Mouse (Mus musculus): ENCODE measurements around the gene Fbl.
"Not testable (repeated sequence)": the region's sequence is repeated elsewhere in the genome, so short reads cannot be mapped to it uniquely, and the experiment has no call there.

Fbl gene

DNA sequence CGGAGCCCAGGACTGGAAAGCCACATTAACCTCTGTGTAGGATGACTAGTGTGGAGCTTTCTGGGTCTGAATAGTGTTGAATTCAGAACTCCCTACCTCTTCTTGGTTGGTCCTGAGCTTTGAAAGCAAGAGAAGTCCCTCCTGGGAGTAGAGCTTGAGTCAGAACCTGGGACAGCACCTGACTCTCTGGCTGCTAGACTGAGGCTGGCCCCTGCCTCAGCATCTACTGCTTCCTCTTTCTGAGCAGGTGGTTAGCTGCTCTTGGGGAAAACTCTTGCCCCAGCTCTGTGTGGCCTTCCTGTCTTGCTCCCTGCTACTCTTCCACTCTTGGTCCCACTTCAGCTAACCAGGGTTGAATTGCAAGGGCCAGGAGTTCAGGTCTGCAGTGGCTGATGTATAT lies 22.4 kb downstream of the Fbl start:
- no peak for DNase-seq (ENCODE audit: low spot score in 2 of 2)

DNA sequence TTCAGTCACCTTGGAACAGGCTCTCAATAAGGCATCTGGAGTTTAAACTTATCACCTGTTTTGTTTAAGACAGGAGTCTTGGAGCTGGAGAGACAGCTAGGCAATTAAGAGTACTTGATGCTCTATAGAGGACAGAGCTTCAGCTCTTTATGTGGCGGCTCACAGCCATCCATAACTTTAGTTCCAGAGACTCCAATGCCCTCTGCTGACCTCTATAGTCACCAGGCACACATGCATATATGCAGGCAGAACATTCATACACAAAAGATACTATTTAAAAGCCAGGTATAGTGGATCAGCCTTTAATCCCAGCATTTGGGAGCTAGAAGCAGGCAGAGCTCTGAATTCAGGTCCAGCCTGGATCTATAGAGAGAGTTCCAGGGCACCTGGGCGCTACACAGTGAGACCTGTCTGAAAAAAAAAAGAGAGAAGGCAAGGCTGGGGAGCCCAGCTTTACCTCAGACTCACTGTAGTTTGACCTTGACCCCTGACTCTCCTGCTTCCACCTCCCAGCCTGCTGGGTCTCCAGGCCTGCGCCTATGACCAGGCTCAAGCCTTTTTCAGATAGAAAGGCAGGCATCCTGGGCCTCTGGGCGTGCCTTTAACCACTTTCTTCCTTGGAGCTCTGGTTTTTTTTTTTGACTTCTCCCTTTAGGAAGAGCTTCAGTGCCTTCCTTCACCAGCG lies 26.0 kb downstream of the Fbl start:
- no peak for DNase-seq (ENCODE audit: low spot score in 2 of 2)

DNA sequence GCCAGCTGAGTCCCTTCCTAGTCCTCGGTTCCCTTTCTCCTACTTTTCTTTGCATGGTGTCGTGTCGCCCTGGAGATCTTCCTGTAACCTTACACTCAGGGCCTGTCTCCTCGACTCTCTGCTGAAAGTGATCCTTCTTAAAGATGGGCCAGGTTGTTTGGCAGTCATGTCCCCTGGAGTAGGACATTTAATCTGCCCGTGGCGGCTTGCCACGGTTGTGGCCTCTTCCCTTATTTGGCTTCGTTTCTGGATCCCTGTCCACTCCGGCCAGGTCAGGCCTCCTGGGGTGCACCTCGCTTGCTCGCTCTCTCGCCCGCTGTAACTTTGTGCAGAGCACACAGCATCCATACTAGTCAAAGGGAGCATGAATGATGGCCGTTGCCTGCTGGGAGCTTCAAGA lies 27.0 kb downstream of the Fbl start:
- DNase-seq (ENCODE audit: low spot score in 2 of 2), result no peak

DNA sequence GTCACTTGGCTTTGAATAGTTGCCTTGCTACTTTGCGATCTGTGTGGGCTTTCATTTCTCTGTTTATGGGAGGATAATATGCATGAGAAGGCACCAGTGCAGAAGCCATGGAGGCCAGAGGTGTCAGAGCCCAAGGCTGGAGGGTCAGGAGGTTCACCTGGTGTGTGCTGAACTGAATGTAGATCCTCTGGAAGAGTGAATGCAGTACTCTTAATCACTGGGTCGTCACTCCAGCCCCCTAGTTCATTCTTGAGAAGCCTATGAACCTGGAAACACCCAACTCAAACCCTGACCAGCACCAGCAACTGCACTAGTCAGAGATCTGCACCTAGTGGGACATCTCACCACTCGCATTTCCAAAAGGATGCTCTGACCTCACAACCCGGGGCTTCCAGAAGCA lies 29.5 kb downstream of the Fbl start:
- DNase-seq (ENCODE audit: low spot score in 2 of 2), result no peak

DNA sequence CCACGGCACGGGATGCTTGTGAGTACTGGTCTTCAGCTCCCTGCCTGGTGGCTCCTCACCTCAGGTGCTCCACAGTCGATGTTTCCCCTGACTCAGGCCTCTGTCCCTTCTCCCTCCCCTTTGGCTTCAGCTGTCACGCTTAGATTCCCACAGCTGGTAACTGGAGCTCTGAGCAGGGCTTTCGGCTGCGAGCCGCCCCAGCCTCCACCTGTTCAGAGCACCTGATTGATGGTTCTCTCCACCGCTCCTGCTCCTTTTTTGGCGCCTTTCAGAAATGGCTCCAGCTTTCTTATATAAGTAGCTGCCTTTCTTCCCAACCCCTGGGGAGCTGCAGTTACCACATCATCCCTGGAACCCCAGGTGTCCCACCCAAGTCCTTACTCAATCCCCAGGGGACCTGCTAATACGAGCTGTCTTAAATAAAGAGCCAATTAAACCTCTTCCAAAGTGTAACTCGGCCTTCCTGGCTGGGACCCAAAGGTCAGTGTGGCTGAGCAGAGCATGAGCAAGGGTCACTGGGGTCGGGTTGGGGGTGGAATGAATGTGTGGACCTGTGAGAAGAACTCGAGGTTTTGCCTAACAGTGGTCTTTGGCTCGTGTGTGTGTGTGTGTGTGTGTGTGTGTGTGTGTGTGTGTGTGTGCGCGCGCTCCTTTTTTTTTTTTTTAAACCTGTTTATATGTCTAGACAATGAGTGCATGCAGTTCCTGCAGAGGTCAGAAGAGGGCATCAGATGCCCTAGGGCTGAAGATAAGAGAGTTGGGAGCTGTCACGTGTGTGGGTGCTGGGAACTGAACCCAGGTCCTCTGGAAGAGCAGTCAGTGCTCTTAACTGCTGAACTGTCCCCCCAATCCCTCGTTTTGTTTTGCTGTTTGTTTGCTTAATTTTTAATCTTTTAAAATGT lies 33.9 kb downstream of the Fbl start:
- DNase-seq (ENCODE audit: low spot score in 2 of 2), result no peak

DNA sequence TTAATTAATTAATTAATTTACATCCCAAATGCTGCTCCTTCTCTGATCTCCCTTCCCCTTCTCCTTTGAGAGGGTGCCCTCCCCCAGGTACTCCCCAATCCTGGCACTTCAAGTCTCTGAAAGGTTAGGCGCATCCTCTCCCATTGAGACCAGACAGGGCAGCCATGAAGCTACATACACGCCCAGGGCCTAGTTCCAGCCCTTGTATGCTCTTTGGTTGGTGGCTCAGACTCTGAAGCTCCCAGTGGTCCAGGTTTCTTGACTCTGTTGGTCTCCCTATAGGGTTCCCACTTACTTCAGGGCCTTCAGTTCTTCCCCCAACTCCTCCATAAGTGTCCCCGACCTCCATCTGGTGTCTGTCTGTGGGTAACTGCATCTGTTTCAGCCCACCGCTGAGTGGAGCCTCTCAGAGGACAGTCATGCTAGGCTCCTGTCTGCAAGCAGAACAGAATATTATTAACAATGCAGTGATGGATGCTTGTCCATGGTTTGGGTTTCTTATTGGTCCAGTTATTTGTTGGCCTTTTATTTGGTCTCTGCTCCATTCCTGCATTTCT lies 36.6 kb downstream of the Fbl start:
- DNase-seq (ENCODE audit: low spot score in 2 of 2), result no peak

DNA sequence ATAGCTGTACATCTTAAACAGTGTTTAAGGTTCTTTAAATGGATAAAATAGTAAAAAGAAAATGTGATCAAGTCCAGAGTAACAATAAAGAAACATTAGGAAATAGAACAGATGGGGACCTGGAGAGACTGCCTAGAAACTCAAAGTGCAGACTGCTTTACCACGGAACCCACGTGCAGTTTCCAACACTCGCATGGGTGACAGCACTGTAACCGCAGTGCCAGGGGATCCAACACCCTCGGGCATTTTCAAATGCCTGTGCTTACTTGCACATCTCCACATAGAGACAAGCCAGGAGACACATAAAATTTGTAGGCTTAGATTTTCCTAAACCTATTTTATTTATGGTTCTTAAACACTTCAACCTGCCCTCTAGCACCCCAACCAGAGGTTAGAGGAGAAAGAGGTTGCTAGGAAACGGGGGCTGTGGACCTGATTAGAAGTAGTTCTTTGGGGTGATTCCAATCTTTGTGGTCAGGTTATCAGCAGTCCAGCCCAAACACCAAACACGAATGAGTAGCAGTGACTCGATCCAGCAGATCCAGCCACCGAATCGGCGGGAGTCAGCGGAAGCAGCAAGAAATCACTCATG lies 39.0 kb downstream of the Fbl start:
- DNase-seq (ENCODE audit: low spot score in 2 of 2), result no peak

DNA sequence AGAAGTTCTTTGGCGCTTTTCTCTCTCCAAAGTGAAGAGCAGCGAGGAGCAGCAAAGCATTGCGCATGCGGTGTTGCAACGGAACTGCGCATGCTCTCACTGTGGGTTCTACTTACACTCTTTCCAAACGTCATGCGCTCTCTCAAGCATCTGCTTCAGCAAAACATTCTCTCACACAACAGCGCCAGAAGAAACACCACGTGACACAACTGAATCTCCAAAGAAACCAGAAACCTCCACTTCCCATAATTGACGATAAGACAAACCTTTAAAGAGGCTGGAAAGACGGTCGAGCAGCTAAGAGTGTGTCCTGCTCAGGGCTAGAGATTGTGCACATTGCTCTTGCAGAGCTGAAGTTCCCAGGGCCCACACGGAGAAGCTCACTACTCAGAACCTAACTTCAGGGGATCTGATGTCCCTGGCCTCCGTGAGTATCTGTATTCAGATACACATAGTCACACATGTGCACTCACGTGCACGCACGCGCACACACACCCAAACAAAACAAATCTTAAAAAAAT lies 39.5 kb downstream of the Fbl start:
- DNase-seq (ENCODE audit: low spot score in 2 of 2), result peak; percentile 71 to 83

DNA sequence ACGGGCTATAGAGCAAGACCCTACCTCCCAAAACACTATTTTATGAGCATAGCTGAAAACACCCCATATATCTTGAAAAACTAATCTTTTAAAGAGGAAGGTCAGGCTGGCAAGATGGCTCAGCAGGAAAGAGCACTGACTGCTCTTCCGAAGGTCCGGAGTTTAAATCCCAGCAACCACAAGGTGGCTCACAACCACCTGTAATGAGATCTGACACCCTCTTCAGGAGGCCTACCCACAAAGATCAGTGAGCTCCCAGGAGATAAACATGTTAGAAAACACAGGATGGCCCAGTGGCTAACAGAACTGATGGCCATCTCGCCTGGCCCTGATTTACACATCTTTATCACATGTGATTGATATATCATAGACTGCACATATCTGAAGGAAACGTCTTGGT lies 41.2 kb downstream of the Fbl start:
- no peak for DNase-seq (ENCODE audit: low spot score in 2 of 2)

DNA sequence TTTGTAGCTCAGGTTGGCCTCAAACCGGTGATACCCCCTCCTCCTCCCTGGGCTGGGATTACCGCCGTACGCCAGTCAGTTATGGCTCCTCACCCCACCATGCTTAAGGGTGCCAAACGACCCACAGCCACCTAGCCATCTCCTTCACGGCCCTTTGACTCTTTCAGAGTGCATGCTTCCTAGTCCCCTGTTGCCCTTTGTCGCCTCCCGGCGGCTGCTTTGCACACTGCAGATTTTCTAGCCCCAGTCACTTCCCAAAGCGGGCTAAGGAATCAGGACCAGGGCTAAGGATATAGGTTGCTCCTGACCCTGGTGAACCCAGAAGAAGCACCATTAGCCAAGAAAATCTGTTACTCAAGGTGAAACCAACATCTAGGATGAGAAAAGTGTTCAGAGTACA lies 44.6 kb downstream of the Fbl start:
- DNase-seq (ENCODE audit: low spot score in 2 of 2), result peak; percentile 36 to 39

DNA sequence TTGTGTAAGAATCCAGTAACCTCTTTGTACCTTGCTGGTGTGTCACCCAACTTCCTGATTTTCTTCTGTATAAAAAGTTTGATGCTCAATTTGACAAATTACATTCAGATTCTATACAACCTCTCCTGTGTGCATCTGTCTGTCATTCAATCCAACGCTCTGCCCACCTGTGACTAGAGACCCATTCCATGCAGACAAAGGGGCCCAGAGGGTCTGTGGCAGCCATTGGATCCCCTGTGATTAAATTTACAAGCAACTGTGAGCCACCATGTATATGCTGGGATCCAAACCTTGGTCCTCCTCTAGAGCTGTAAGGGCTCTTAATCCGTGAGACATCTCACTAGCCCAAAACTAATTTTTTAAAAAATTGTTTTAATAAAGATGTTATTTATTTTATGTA lies 46.4 kb downstream of the Fbl start:
- not testable (repeated sequence) for DNase-seq (ENCODE audit: low spot score in 2 of 2)

DNA sequence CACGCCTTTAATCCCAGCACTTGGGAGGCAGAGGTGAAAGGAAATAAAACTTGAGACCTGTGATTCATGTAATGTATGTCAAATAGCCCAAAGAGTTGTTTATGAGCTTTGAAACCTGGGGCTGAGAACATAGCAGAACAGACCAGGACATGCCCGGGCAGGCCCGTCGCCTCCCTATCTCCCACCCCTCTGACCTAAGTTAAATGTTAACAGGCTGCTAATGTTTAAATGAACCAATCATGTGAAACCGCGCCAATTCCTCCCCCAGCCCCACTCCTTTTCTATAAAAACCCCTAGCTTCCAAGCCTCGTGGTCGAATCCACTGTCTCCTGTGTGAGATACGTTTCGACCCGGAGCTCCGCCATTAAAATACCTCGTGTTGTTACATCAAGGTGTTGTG lies 48.3 kb downstream of the Fbl start:
- DNase-seq (ENCODE audit: low spot score in 2 of 2), result not testable (repeated sequence)

DNA sequence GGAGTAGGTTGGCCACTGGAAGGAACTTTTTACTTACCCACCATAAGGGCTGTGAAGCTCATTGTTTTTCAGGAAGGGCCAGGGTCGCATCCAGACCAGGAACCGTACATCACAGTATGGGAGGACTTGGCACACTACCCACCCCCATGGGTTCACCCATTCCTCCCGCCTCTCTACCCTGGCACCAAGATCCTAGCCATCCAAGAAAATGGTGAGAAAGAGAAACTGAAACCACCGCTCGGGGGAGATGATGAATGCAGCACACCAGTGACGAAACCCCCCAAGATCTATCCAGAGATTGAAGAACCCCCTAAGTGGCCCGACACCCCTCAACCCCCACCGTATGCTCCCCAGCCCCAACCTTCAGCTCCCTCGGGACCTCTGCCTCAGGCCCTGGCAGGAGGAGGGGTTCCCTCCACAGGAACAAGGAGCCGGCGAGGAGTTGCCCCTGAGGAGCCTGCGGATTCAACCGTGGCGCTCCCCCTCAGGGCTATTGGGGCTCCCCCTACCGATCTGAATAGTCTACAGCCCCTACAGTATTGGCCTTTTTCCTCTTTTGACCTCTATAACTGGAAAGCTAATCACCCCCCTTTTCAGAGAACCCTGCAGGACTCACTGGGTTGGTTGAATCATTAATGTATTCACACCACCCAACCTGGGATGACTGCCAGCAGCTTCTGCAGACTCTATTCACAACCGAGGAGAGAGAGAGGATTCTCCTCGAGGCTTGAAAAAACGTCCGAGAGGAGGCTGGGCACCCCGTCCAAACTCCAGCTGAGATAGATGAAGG lies 49.6 kb downstream of the Fbl start:
- DNase-seq (ENCODE audit: low spot score in 2 of 2), result peak; percentile 51 to 66

DNA sequence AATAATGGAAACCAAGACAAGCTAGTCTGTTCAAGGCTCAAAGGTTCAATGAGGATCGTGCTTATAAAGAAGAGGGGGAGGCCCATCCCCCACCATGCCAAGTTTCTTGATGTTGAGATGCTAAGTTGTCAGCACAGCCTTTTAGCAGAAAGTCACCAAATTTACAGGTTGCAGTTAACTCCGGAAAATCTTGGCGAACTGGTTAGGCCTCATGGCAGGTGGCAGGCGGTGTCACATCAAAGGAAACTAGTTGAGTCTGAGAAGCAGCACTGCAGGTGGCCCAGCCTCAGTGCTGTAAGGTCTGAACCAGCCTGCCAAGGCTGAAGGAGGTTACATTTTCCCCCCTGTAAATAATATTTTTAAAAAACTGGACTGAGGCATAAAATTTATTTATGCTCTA lies 57.3 kb downstream of the Fbl start:
- not testable (repeated sequence) for DNase-seq (ENCODE audit: low spot score in 2 of 2)

DNA sequence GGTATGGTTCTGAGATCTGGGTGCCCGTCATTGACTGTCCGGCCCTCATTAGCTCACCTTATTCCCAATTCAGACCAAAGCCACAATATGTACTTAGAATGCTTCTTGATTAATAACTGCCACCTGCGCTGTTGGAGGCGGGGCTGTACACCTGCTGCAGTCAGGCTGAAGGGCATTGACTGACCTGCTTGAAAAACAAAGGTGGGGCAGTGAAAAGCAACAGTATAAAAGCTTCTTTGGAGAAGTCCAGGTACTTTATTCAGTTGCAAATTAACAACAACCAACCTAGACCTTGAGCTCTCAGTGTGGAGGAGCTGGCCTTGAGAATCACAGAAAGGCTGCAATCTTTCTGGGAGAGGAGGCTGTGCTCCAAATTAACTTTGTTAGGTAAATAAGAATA lies 57.9 kb downstream of the Fbl start:
- DNase-seq (ENCODE audit: low spot score in 2 of 2), result not testable (repeated sequence)

All from frontal cortex, postnatal 36 days (tissue).